Comparison of ENCODE assay signal across 8 mouse cellular contexts in genomic region chr13:98031642-98031960, GRCm38 (mm10).
DNase-seq lines count a peak whose midpoint lies in the region; ATAC-seq and TF ChIP-seq lines count a peak whose summit lies in the region.

No protein-coding gene starts in this region.

- peak; percentile 48 for ATAC-seq in frontal cortex, adult (ENCODE audit: low TSS enrichment)
- peak; percentile 50 for ATAC-seq in heart, embryonic 16.5 days (replicated peaks; ENCODE audit: extremely low read depth, insufficient read depth, low FRiP score)
- ATAC-seq in megakaryocyte, adult 5-6 weeks (ENCODE audit: poor library complexity, severe bottlenecking): peak; percentile 50

- TF ChIP-seq RAD21 in CH12.LX (IDR thresholded peaks at IDR 0.05; ENCODE audit: low read depth, low read length): no peak

- H3K4me3 ChIP-seq in CH12.LX (replicated peaks in 1 of 3; ENCODE audit: low read depth in 2 of 3, low read length in 2 of 3, poor library complexity in 1 of 3): no peak overlapping the region
- H3K4me3 ChIP-seq in heart, embryonic 16.5 days (ENCODE audit: low read length): peak overlapping the region; percentile 51

- H3K27me3 ChIP-seq in CH12.LX (replicated peaks): no peaks in the 10 kb centered on the region
- H3K27me3 ChIP-seq in heart, embryonic 16.5 days (ENCODE audit: control insufficient read depth, insufficient read depth, low read length): no peaks in the 10 kb centered on the region

- TF ChIP-seq EP300 in CH12.LX (IDR thresholded peaks at IDR 0.05; ENCODE audit: low read length): no peak

- no peak overlapping the region for H3K27ac ChIP-seq in CH12.LX (ENCODE audit: insufficient read depth, low read depth)
- H3K27ac ChIP-seq in heart, embryonic 16.5 days (ENCODE audit: low read length): peak overlapping the region; percentile 55; the same call in 1 of the 2 replicates

- in situ Hi-C loops in CH12.LX (cut with MboI; ENCODE audit: low pct_ligation_motif_present, low pct_unique_long_range_greater_than_20kb, low sequenced_read_pairs): no loop called here

- WGBS in heart, embryonic 16.5 days: 28% methylated on average over 5 of the region's 5 CpGs

- TF ChIP-seq CTCF in CH12.LX (conservative IDR thresholded peaks at IDR 0.05 in 1 of 2, IDR thresholded peaks at IDR 0.05 in 1 of 2; ENCODE audit: low read depth in 2 of 2, low read length in 2 of 2): no peak

- H3K4me2 ChIP-seq in CH12.LX (ENCODE audit: insufficient read depth, low read depth, poor library complexity, severe bottlenecking): 0 out of 2 replicates have a peak overlapping the region, but pooled peaks have one; percentile 19
- H3K4me2 ChIP-seq in heart, embryonic 16.5 days (ENCODE audit: low read depth, low read length): peak overlapping the region; percentile 72

- no peaks in the 10 kb centered on the region for H3K36me3 ChIP-seq in CH12.LX (replicated peaks in 1 of 2; ENCODE audit: control insufficient read depth in 1 of 2, insufficient read depth in 1 of 2, low read length in 1 of 2)
- H3K36me3 ChIP-seq in heart, embryonic 16.5 days (ENCODE audit: control insufficient read depth, insufficient read depth): no peaks in the 10 kb centered on the region

- dilution Hi-C loops in CH12.LX (cut with MboI; ENCODE audit: extremely low pct_ligation_motif_present, extremely low pct_unique_long_range_greater_than_20kb, low sequenced_read_pairs): no loop called here

- no peaks in the 10 kb centered on the region for H3K79me2 ChIP-seq in CH12.LX (replicated peaks; ENCODE audit: control insufficient read depth, extremely low read depth, insufficient read depth, poor library complexity, severe bottlenecking)

- no peak overlapping the region for H3K9ac ChIP-seq in CH12.LX (ENCODE audit: insufficient read depth, low read depth)
- H3K9ac ChIP-seq in heart, embryonic 16.5 days (ENCODE audit: low read length): peak overlapping the region; percentile 63

- DNase-seq in frontal cortex, postnatal 36 days (ENCODE audit: low spot score in 2 of 2): no peak
- DNase-seq in CH12.LX (ENCODE audit: extremely low read depth): no peak
- no peak for DNase-seq in right cerebral cortex, postnatal 25 days
- DNase-seq in gastrocnemius, postnatal 25 days: no peak
- DNase-seq in spleen, postnatal 14 days (ENCODE audit: low spot score in 2 of 2): no peak

- peaks cover 0 to 13% of the 10 kb centered on the region in 2 experiments; a peak in 2 of 4 replicates for H3K4me1 ChIP-seq in CH12.LX (ENCODE audit: control insufficient read depth in 1 of 2, insufficient read depth in 2 of 2)
- H3K4me1 ChIP-seq in heart, embryonic 16.5 days (ENCODE audit: control insufficient read depth, insufficient read depth, low read length): peaks cover 9% of the 10 kb centered on the region; the same call in 1 of the 2 replicates

- H3K9me3 ChIP-seq in CH12.LX (replicated peaks; ENCODE audit: low read length): no peaks in the 10 kb centered on the region
- no peaks in the 10 kb centered on the region for H3K9me3 ChIP-seq in heart, embryonic 16.5 days (replicated peaks; ENCODE audit: control insufficient read depth, low read length)

- no peak for TF ChIP-seq POLR2A in CH12.LX (IDR thresholded peaks at IDR 0.05; ENCODE audit: low read depth, low read length)

TF ChIP-seq in CH12.LX, 34 proteins besides CTCF, POLR2A, EP300 and RAD21:
- TF ChIP-seq TCF12 (IDR thresholded peaks at IDR 0.05; ENCODE audit: low read depth, low read length): no peak
- TF ChIP-seq PAX5 (IDR thresholded peaks at IDR 0.05; ENCODE audit: low read length): no peak
- TF ChIP-seq ETS1 (conservative IDR thresholded peaks at IDR 0.05; ENCODE audit: low read depth, low read length): no peak
- no peak for TF ChIP-seq MAX (IDR thresholded peaks at IDR 0.05; ENCODE audit: low read length)
- no peak for TF ChIP-seq POLR2AphosphoS2 (IDR thresholded peaks at IDR 0.05; ENCODE audit: low read depth, low read length)
